Comparison of ENCODE assay signal across 8 mouse cellular contexts in genomic region chr8:123254099-123254885, GRCm38 (mm10). TPM values are rescaled to one million over a fixed set of nuclear protein-coding genes. Genes with fewer than 3 reads are reported as not detected.
DNase-seq lines count a peak whose midpoint lies in the region; ATAC-seq and TF ChIP-seq lines count a peak whose summit lies in the region.

TSS of gene Zfp276 (plus strand) at chr8:123254195.
TSS of gene Vps9d1 (minus strand) at chr8:123254348.

- peak within 1 kb of the TSS; percentile 85 for H3K27ac ChIP-seq in hindbrain, embryonic 11.5 days (ENCODE audit: low read depth, low read length)

- WGBS in hindbrain, embryonic 11.5 days = under 1% methylated on average over 86 of the region's 99 CpGs

- in situ Hi-C loops in Patski (cut with MboI; ENCODE audit: low pct_unique_long_range_greater_than_20kb) = no loop called here

- peak within 1 kb of the TSS; percentile 98 for H3K9ac ChIP-seq in hindbrain, embryonic 11.5 days (ENCODE audit: low read depth, low read length)

- 0 out of 2 replicates have a peak, but pooled peaks cover 2% of the 10 kb centered on the region for H3K36me3 ChIP-seq in hindbrain, embryonic 11.5 days (ENCODE audit: control insufficient read depth, insufficient read depth, low read length)

- peaks cover 11% of the 10 kb centered on the region for H3K4me1 ChIP-seq in hindbrain, embryonic 11.5 days (replicated peaks; ENCODE audit: control insufficient read depth, insufficient read depth, low read length)

- TF ChIP-seq CTCF in Patski (IDR thresholded peaks at IDR 0.05) = no peak

- ATAC-seq in Patski = peak; percentile 79
- peak; percentile 95 for ATAC-seq in hindbrain, embryonic 11.5 days (ENCODE audit: low FRiP score)

- POLR2A ChIA-PET in Patski (lab: Charles Lee) = interaction anchor here (1.1 to 1.5 kb wide), 5 partner anchors 11 to 30 kb away, joined by 3 to 7 read pairs (median 4); partner anchors contain the start of genes Cdk10 and Spata2l

- H3K9me3 ChIP-seq in hindbrain, embryonic 11.5 days (ENCODE audit: control insufficient read depth, low read length) = no peaks in the 10 kb centered on the region

- H3K4me3 ChIP-seq in hindbrain, embryonic 11.5 days (ENCODE audit: low read depth, low read length) = peak within 1 kb of the TSS; percentile 96

- CTCF ChIA-PET in Patski (lab: Charles Lee) = no interaction called here

- no peaks in the 10 kb centered on the region for H3K27me3 ChIP-seq in Patski
- no peaks in the 10 kb centered on the region for H3K27me3 ChIP-seq in hindbrain, embryonic 11.5 days (ENCODE audit: control insufficient read depth, insufficient read depth, low read length)

- DNase-seq in Patski (ENCODE audit: low read depth, low spot score) = peak; percentile 13
- peak; percentile 79 for DNase-seq in cerebellum, adult 9-11 months
- DNase-seq in frontal cortex, postnatal 10 days (ENCODE audit: low spot score in 2 of 2) = peak; percentile 68 to 85
- DNase-seq in hindbrain, embryonic 11.5 days (ENCODE audit: low spot score) = peak; percentile 87
- DNase-seq in layer of hippocampus, postnatal 25 days (ENCODE audit: extremely low spot score in 1 of 2, low spot score in 1 of 2) = peak; percentile 79
- DNase-seq in lung, postnatal 25 days (ENCODE audit: low spot score) = peak; percentile 81
- DNase-seq in retina, embryonic 14.5 days (ENCODE audit: low spot score) = peak; percentile 85
- DNase-seq in thymus, postnatal 4 days = peak; percentile 93

- H3K4me2 ChIP-seq in hindbrain, embryonic 11.5 days (replicated peaks; ENCODE audit: low read depth, low read length) = peak within 1 kb of the TSS; percentile 97

RNA-seq across cellular contexts. Expression of gene Zfp276, which starts in this region (rescaled TPM):
- 22.3 TPM for polyA plus RNA-seq in Patski (2021)
- polyA plus RNA-seq in hindbrain, embryonic 11.5 days (2014; fragmentation: Nextera tagmentation; extraction: Ambion mirVana) = 18.1 and 18.6 TPM in 2 replicates
- 10 to 100 TPM; 19.1 to 23.7 TPM for total RNA-seq in layer of hippocampus, postnatal 25 days (2021)

RNA-seq across cellular contexts. Expression of gene Vps9d1, which starts in this region (rescaled TPM):
- polyA plus RNA-seq in Patski (2021) = 22.1 TPM
- 24.9 and 28.0 TPM in 2 replicates for polyA plus RNA-seq in hindbrain, embryonic 11.5 days (2014; fragmentation: Nextera tagmentation; extraction: Ambion mirVana)
- total RNA-seq in layer of hippocampus, postnatal 25 days (2021) = 10 to 100 TPM; 57.4 to 65.0 TPM

Comparison
In these comparisons a context has a peak if more than half of its experiments do, and no peak if none do; other contexts are left out.
1. Peak in every context shown above with its lines: DNase-seq, ATAC-seq, H3K4me3 ChIP-seq and H3K27ac ChIP-seq.
2. DNase-seq: peak in every context shown above with its lines; median percentile 93 in thymus, postnatal 4 days; 87 in hindbrain, embryonic 11.5 days; 85 in retina, embryonic 14.5 days; 81 in lung, postnatal 25 days; 79 in cerebellum, adult 9-11 months; 79 in layer of hippocampus, postnatal 25 days; 76 in frontal cortex, postnatal 10 days; 13 in Patski.